Mouse (Mus musculus): ENCODE data around the gene Prpf19. TPM values are rescaled to one million over a fixed set of nuclear protein-coding genes. Genes with fewer than 3 reads are reported as not detected.

Gene Prpf19
- polyA plus RNA-seq (2014; fragmentation: Nextera tagmentation; extraction: Ambion mirVana): 33.0 and 39.4 TPM in 2 replicates

GRCm38 (mm10) chr19:10895016-10895528, at the start of gene Prpf19:
Gene Prpf19 (plus strand): TSS chr19:10895231.
- Histone ChIP-seq H3K9ac (ENCODE audit: low read depth, low read length) (peak within 1 kb of the TSS; percentile 97), H3K27ac (ENCODE audit: low read depth, low read length) (peak within 1 kb of the TSS; percentile 92), H3K9me3 (replicated peaks; ENCODE audit: control insufficient read depth, low read length) (no peaks in the 10 kb centered on the region), H3K4me3 (ENCODE audit: low read depth, low read length) (peak within 1 kb of the TSS; percentile 91), H3K4me2 (peak within 1 kb of the TSS; percentile 86), H3K27me3 (ENCODE audit: control insufficient read depth, insufficient read depth, low read length) (no peaks in the 10 kb centered on the region), H3K36me3 (ENCODE audit: control insufficient read depth, insufficient read depth, low read length) (peaks cover 17% of the 10 kb centered on the region), H3K4me1 (ENCODE audit: control insufficient read depth, insufficient read depth, low read length) (peaks cover 9% of the 10 kb centered on the region)
- ATAC-seq (replicated peaks; ENCODE audit: insufficient number of reproducible peaks, low FRiP score, low TSS enrichment): peak; percentile 87
- WGBS (ENCODE audit: insufficient replicate concordance): 0% methylated on average over 43 of the region's 43 CpGs

- no peak overlapping the region for H3K27ac ChIP-seq (ENCODE audit: low read depth, low read length)
- H3K4me1 ChIP-seq (ENCODE audit: control insufficient read depth, insufficient read depth, low read length): no peaks in the 10 kb centered on the region
- no peak for ATAC-seq (replicated peaks; ENCODE audit: insufficient number of reproducible peaks, low FRiP score, low TSS enrichment)
- H3K9me3 ChIP-seq (replicated peaks; ENCODE audit: control insufficient read depth, low read length): no peaks in the 10 kb centered on the region
- H3K9ac ChIP-seq (ENCODE audit: low read depth, low read length): no peak overlapping the region
- 80% methylated on average over 3 of the region's 3 CpGs for WGBS (ENCODE audit: insufficient replicate concordance)
- H3K36me3 ChIP-seq (ENCODE audit: control insufficient read depth, insufficient read depth, low read length): no peaks in the 10 kb centered on the region
- H3K4me3 ChIP-seq (ENCODE audit: low read depth, low read length): no peak overlapping the region
- H3K4me2 ChIP-seq: no peak overlapping the region
- peaks cover 4% of the 10 kb centered on the region; the same call in 1 of the 2 replicates for H3K27me3 ChIP-seq (ENCODE audit: control insufficient read depth, insufficient read depth, low read length)
These were observed 49.6 kb upstream of the Prpf19 start for GRCm38 (mm10) chr19:10845454-10845853.

GRCm38 (mm10) chr19:10846150-10846549, 48.9 kb upstream of the Prpf19 start:
- no peak overlapping the region for H3K27ac ChIP-seq (ENCODE audit: low read depth, low read length)
- no peak for ATAC-seq (replicated peaks; ENCODE audit: insufficient number of reproducible peaks, low FRiP score, low TSS enrichment)
- WGBS (ENCODE audit: insufficient replicate concordance): 62% methylated on average over 7 of the region's 7 CpGs
- no peaks in the 10 kb centered on the region for H3K9me3 ChIP-seq (replicated peaks; ENCODE audit: control insufficient read depth, low read length)
- H3K4me1 ChIP-seq (ENCODE audit: control insufficient read depth, insufficient read depth, low read length): no peaks in the 10 kb centered on the region
- no peak overlapping the region for H3K4me3 ChIP-seq (ENCODE audit: low read depth, low read length)
- no peak overlapping the region for H3K4me2 ChIP-seq
- H3K9ac ChIP-seq (ENCODE audit: low read depth, low read length): no peak overlapping the region
- no peaks in the 10 kb centered on the region for H3K36me3 ChIP-seq (ENCODE audit: control insufficient read depth, insufficient read depth, low read length)
- H3K27me3 ChIP-seq (ENCODE audit: control insufficient read depth, insufficient read depth, low read length): peaks cover 4% of the 10 kb centered on the region; the same call in 1 of the 2 replicates

GRCm38 (mm10) chr19:10847311-10848087, 47.5 kb upstream of the Prpf19 start:
- Histone ChIP-seq H3K9me3 (replicated peaks; ENCODE audit: control insufficient read depth, low read length) (no peaks in the 10 kb centered on the region), H3K9ac (ENCODE audit: low read depth, low read length) (no peak overlapping the region), H3K4me2 (no peak overlapping the region), H3K4me3 (ENCODE audit: low read depth, low read length) (no peak overlapping the region), H3K27ac (ENCODE audit: low read depth, low read length) (no peak overlapping the region), H3K4me1 (ENCODE audit: control insufficient read depth, insufficient read depth, low read length) (no peaks in the 10 kb centered on the region), H3K27me3 (ENCODE audit: control insufficient read depth, insufficient read depth, low read length) (peaks cover 4% of the 10 kb centered on the region; the same call in 1 of the 2 replicates), H3K36me3 (ENCODE audit: control insufficient read depth, insufficient read depth, low read length) (no peaks in the 10 kb centered on the region)
- WGBS (ENCODE audit: insufficient replicate concordance): 54% methylated on average over 3 of the region's 3 CpGs
- ATAC-seq (replicated peaks; ENCODE audit: insufficient number of reproducible peaks, low FRiP score, low TSS enrichment): no peak

GRCm38 (mm10) chr19:10855422-10855821, 39.6 kb upstream of the Prpf19 start:
- no peak overlapping the region for H3K4me3 ChIP-seq (ENCODE audit: low read depth, low read length)
- WGBS (ENCODE audit: insufficient replicate concordance): 73% methylated on average over 3 of the region's 3 CpGs
- no peak overlapping the region for H3K27ac ChIP-seq (ENCODE audit: low read depth, low read length)
- ATAC-seq (replicated peaks; ENCODE audit: insufficient number of reproducible peaks, low FRiP score, low TSS enrichment): no peak
- H3K36me3 ChIP-seq (ENCODE audit: control insufficient read depth, insufficient read depth, low read length): peaks cover 22% of the 10 kb centered on the region
- no peaks in the 10 kb centered on the region for H3K9me3 ChIP-seq (replicated peaks; ENCODE audit: control insufficient read depth, low read length)
- no peak overlapping the region for H3K9ac ChIP-seq (ENCODE audit: low read depth, low read length)
- no peaks in the 10 kb centered on the region; the same call in 1 of the 2 replicates for H3K4me1 ChIP-seq (ENCODE audit: control insufficient read depth, insufficient read depth, low read length)
- no peak overlapping the region for H3K4me2 ChIP-seq
- no peaks in the 10 kb centered on the region for H3K27me3 ChIP-seq (ENCODE audit: control insufficient read depth, insufficient read depth, low read length)

- H3K9me3 ChIP-seq (replicated peaks; ENCODE audit: control insufficient read depth, low read length): no peaks in the 10 kb centered on the region
- H3K36me3 ChIP-seq (ENCODE audit: control insufficient read depth, insufficient read depth, low read length): peaks cover 26% of the 10 kb centered on the region
- no peak overlapping the region for H3K27ac ChIP-seq (ENCODE audit: low read depth, low read length)
- 44% methylated on average over 2 of the region's 2 CpGs for WGBS (ENCODE audit: insufficient replicate concordance)
- H3K4me3 ChIP-seq (ENCODE audit: low read depth, low read length): no peak overlapping the region
- no peaks in the 10 kb centered on the region for H3K27me3 ChIP-seq (ENCODE audit: control insufficient read depth, insufficient read depth, low read length)
- H3K4me1 ChIP-seq (ENCODE audit: control insufficient read depth, insufficient read depth, low read length): no peaks in the 10 kb centered on the region; the same call in 1 of the 2 replicates
- ATAC-seq (replicated peaks; ENCODE audit: insufficient number of reproducible peaks, low FRiP score, low TSS enrichment): no peak
- no peak overlapping the region for H3K9ac ChIP-seq (ENCODE audit: low read depth, low read length)
- no peak overlapping the region for H3K4me2 ChIP-seq
These were observed 38.5 kb upstream of the Prpf19 start for GRCm38 (mm10) chr19:10856520-10856919.

- Histone ChIP-seq H3K4me3 (ENCODE audit: low read depth, low read length) (no peak overlapping the region), H3K36me3 (ENCODE audit: control insufficient read depth, insufficient read depth, low read length) (peaks cover 51% of the 10 kb centered on the region), H3K27me3 (ENCODE audit: control insufficient read depth, insufficient read depth, low read length) (no peaks in the 10 kb centered on the region), H3K27ac (ENCODE audit: low read depth, low read length) (no peak overlapping the region), H3K9me3 (replicated peaks; ENCODE audit: control insufficient read depth, low read length) (no peaks in the 10 kb centered on the region), H3K4me2 (no peak overlapping the region), H3K9ac (ENCODE audit: low read depth, low read length) (no peak overlapping the region), H3K4me1 (ENCODE audit: control insufficient read depth, insufficient read depth, low read length) (no peaks in the 10 kb centered on the region; the same call in 1 of the 2 replicates)
- no peak for ATAC-seq (replicated peaks; ENCODE audit: insufficient number of reproducible peaks, low FRiP score, low TSS enrichment)
- 36% methylated on average over 22 of the region's 22 CpGs for WGBS (ENCODE audit: insufficient replicate concordance)
These were observed 34.9 kb upstream of the Prpf19 start for GRCm38 (mm10) chr19:10860072-10860497.

GRCm38 (mm10) chr19:10866351-10866750, 28.7 kb upstream of the Prpf19 start:
- WGBS (ENCODE audit: insufficient replicate concordance): 87% methylated on average over 13 of the region's 13 CpGs
- H3K36me3 ChIP-seq (ENCODE audit: control insufficient read depth, insufficient read depth, low read length): peaks cover 43% of the 10 kb centered on the region
- peaks cover 15% of the 10 kb centered on the region for H3K4me1 ChIP-seq (ENCODE audit: control insufficient read depth, insufficient read depth, low read length)
- H3K9ac ChIP-seq (ENCODE audit: low read depth, low read length): no peak overlapping the region
- H3K9me3 ChIP-seq (replicated peaks; ENCODE audit: control insufficient read depth, low read length): no peaks in the 10 kb centered on the region
- H3K27me3 ChIP-seq (ENCODE audit: control insufficient read depth, insufficient read depth, low read length): no peaks in the 10 kb centered on the region
- no peak overlapping the region for H3K27ac ChIP-seq (ENCODE audit: low read depth, low read length)
- H3K4me2 ChIP-seq: no peak overlapping the region
- ATAC-seq (replicated peaks; ENCODE audit: insufficient number of reproducible peaks, low FRiP score, low TSS enrichment): no peak
- no peak overlapping the region for H3K4me3 ChIP-seq (ENCODE audit: low read depth, low read length)
